Mouse (Mus musculus): Measurements from ENCODE around the gene Kif2a. TPM values are rescaled to one million over a fixed set of nuclear protein-coding genes. Genes with fewer than 3 reads are reported as not detected.

Gene Kif2a
- polyA plus RNA-seq, 1 experiment from 2014 or later = 45.9 TPM

GRCm38 (mm10) chr13:107039493-107039892 lies 17.6 kb upstream of the Kif2a start:
- Histone ChIP-seq H3K4me3 (no peak overlapping the region), H3K36me3 (no peaks in the 10 kb centered on the region), H3K9ac (no peak overlapping the region), H3K27me3 (no peaks in the 10 kb centered on the region), H3K4me2 (no peak overlapping the region), H3K4me1 (replicated peaks) (no peaks in the 10 kb centered on the region; the same call in 1 of the 2 replicates), H3K27ac (no peak overlapping the region), H3K9me3 (no peaks in the 10 kb centered on the region)
- no peak for ATAC-seq (ENCODE audit: low FRiP score)
- 94% methylated on average over 4 of the region's 4 CpGs for WGBS

- Histone ChIP-seq H3K27me3 (no peaks in the 10 kb centered on the region), H3K4me2 (no peak overlapping the region), H3K27ac (no peak overlapping the region), H3K9me3 (no peaks in the 10 kb centered on the region), H3K9ac (no peak overlapping the region), H3K36me3 (no peaks in the 10 kb centered on the region), H3K4me3 (no peak overlapping the region), H3K4me1 (replicated peaks) (no peaks in the 10 kb centered on the region)
- WGBS = 86% methylated on average over 2 of the region's 2 CpGs
- ATAC-seq (ENCODE audit: low FRiP score) = no peak
These were observed 16.4 kb upstream of the Kif2a start for GRCm38 (mm10) chr13:107038346-107038745.

GRCm38 (mm10) chr13:107035511-107036113 lies 13.7 kb upstream of the Kif2a start:
- no peaks in the 10 kb centered on the region for H3K36me3 ChIP-seq
- H3K9me3 ChIP-seq = no peaks in the 10 kb centered on the region
- no peak overlapping the region for H3K4me3 ChIP-seq
- ATAC-seq (ENCODE audit: low FRiP score) = no peak
- H3K4me2 ChIP-seq = no peak overlapping the region
- H3K27ac ChIP-seq = no peak overlapping the region
- H3K27me3 ChIP-seq = no peaks in the 10 kb centered on the region
- no peak overlapping the region for H3K9ac ChIP-seq
- no peaks in the 10 kb centered on the region for H3K4me1 ChIP-seq (replicated peaks)
- WGBS = 86% methylated on average over 3 of the region's 3 CpGs

- no peak overlapping the region for H3K9ac ChIP-seq
- ATAC-seq (ENCODE audit: low FRiP score) = no peak
These were observed 13.2 kb upstream of the Kif2a start for GRCm38 (mm10) chr13:107035078-107035477.

GRCm38 (mm10) chr13:107034028-107034920 lies 12.3 kb upstream of the Kif2a start:
- Histone ChIP-seq H3K4me3 (no peak overlapping the region), H3K4me1 (replicated peaks) (no peaks in the 10 kb centered on the region), H3K4me2 (no peak overlapping the region), H3K9me3 (no peaks in the 10 kb centered on the region), H3K27me3 (no peaks in the 10 kb centered on the region), H3K9ac (no peak overlapping the region), H3K36me3 (no peaks in the 10 kb centered on the region), H3K27ac (no peak overlapping the region)
- WGBS = 58% methylated on average over 1 of the region's 1 CpGs
- ATAC-seq (ENCODE audit: low FRiP score) = no peak

More at GRCm38 (mm10) chr13:107035078-107035477, 13.2 kb upstream of the Kif2a start:
- Histone ChIP-seq H3K27me3 (no peaks in the 10 kb centered on the region), H3K4me2 (no peak overlapping the region), H3K36me3 (no peaks in the 10 kb centered on the region), H3K4me3 (no peak overlapping the region), H3K4me1 (replicated peaks) (no peaks in the 10 kb centered on the region), H3K9me3 (no peaks in the 10 kb centered on the region), H3K27ac (no peak overlapping the region)
- 91% methylated on average over 4 of the region's 4 CpGs for WGBS

GRCm38 (mm10) chr13:107031228-107031627 lies 9.3 kb upstream of the Kif2a start:
- no peaks in the 10 kb centered on the region for H3K36me3 ChIP-seq
- ATAC-seq (ENCODE audit: low FRiP score) = no peak
- no peak overlapping the region for H3K4me3 ChIP-seq
- no peak overlapping the region for H3K27ac ChIP-seq
- no peak overlapping the region for H3K4me2 ChIP-seq
- no peaks in the 10 kb centered on the region for H3K4me1 ChIP-seq (replicated peaks)
- no peaks in the 10 kb centered on the region for H3K9me3 ChIP-seq
- no peak overlapping the region for H3K9ac ChIP-seq
- H3K27me3 ChIP-seq = no peaks in the 10 kb centered on the region

- Histone ChIP-seq H3K9me3 (no peaks in the 10 kb centered on the region), H3K27ac (no peak overlapping the region), H3K4me1 (replicated peaks) (peaks cover 5% of the 10 kb centered on the region), H3K36me3 (no peaks in the 10 kb centered on the region), H3K4me3 (no peak overlapping the region), H3K4me2 (no peak overlapping the region), H3K9ac (no peak overlapping the region), H3K27me3 (no peaks in the 10 kb centered on the region)
- WGBS = 91% methylated on average over 4 of the region's 4 CpGs
- no peak for ATAC-seq (ENCODE audit: low FRiP score)
These were observed 5.3 kb upstream of the Kif2a start for GRCm38 (mm10) chr13:107027218-107027617.

GRCm38 (mm10) chr13:107025663-107026062 lies 3.7 kb upstream of the Kif2a start:
- Histone ChIP-seq H3K4me1 (replicated peaks) (peaks cover 5% of the 10 kb centered on the region), H3K27me3 (no peaks in the 10 kb centered on the region), H3K4me2 (no peak overlapping the region), H3K4me3 (no peak overlapping the region), H3K9me3 (no peaks in the 10 kb centered on the region), H3K36me3 (no peaks in the 10 kb centered on the region), H3K9ac (no peak overlapping the region), H3K27ac (no peak overlapping the region)
- no peak for ATAC-seq (ENCODE audit: low FRiP score)
- 79% methylated on average over 3 of the region's 3 CpGs for WGBS

GRCm38 (mm10) chr13:107022266-107023171 lies 593 bp upstream of the Kif2a start:
- peak overlapping the region; percentile 95 for H3K9ac ChIP-seq
- peak overlapping the region; percentile 61 for H3K4me2 ChIP-seq
- peak; percentile 94 for ATAC-seq (ENCODE audit: low FRiP score)
- H3K4me3 ChIP-seq = peak overlapping the region; percentile 94
- H3K27ac ChIP-seq = peak overlapping the region; percentile 99
- peaks cover 26% of the 10 kb centered on the region for H3K4me1 ChIP-seq (replicated peaks)
- no peaks in the 10 kb centered on the region for H3K9me3 ChIP-seq
- no peaks in the 10 kb centered on the region for H3K36me3 ChIP-seq
- H3K27me3 ChIP-seq = no peaks in the 10 kb centered on the region
- WGBS = 2% methylated on average over 50 of the region's 97 CpGs

GRCm38 (mm10) chr13:107019443-107019842 lies 2.5 kb downstream of the Kif2a start:
- no peaks in the 10 kb centered on the region for H3K27me3 ChIP-seq
- no peak for ATAC-seq (ENCODE audit: low FRiP score)
- H3K4me2 ChIP-seq = peak overlapping the region; percentile 36
- H3K9me3 ChIP-seq = no peaks in the 10 kb centered on the region
- 83% methylated on average over 2 of the region's 2 CpGs for WGBS
- H3K9ac ChIP-seq = no peak overlapping the region
- no peak overlapping the region for H3K4me3 ChIP-seq
- no peaks in the 10 kb centered on the region for H3K36me3 ChIP-seq
- peaks cover 26% of the 10 kb centered on the region for H3K4me1 ChIP-seq (replicated peaks)
- no peak overlapping the region for H3K27ac ChIP-seq

GRCm38 (mm10) chr13:107013926-107014325 lies 8.0 kb downstream of the Kif2a start:
- 85% methylated on average over 2 of the region's 2 CpGs for WGBS
- no peak for ATAC-seq (ENCODE audit: low FRiP score)

GRCm38 (mm10) chr13:107011618-107012017 lies 10.3 kb downstream of the Kif2a start:
- H3K27ac ChIP-seq = no peak overlapping the region
- no peak for ATAC-seq (ENCODE audit: low FRiP score)
- WGBS = 88% methylated on average over 2 of the region's 2 CpGs

More at GRCm38 (mm10) chr13:107013926-107014325, 8.0 kb downstream of the Kif2a start:
- H3K9me3 ChIP-seq = no peaks in the 10 kb centered on the region
- no peak overlapping the region for H3K4me2 ChIP-seq
- no peak overlapping the region for H3K4me3 ChIP-seq
- H3K36me3 ChIP-seq = no peaks in the 10 kb centered on the region
- no peak overlapping the region for H3K9ac ChIP-seq
- no peaks in the 10 kb centered on the region for H3K27me3 ChIP-seq
- no peak overlapping the region for H3K27ac ChIP-seq
- peaks cover 14% of the 10 kb centered on the region for H3K4me1 ChIP-seq (replicated peaks)

More at GRCm38 (mm10) chr13:107011618-107012017, 10.3 kb downstream of the Kif2a start:
- Histone ChIP-seq H3K27me3 (no peaks in the 10 kb centered on the region), H3K4me3 (no peak overlapping the region), H3K36me3 (no peaks in the 10 kb centered on the region), H3K9ac (no peak overlapping the region), H3K4me2 (no peak overlapping the region), H3K4me1 (replicated peaks) (peaks cover 8% of the 10 kb centered on the region), H3K9me3 (no peaks in the 10 kb centered on the region)

Data from hindbrain, embryonic 13.5 days (tissue).